Mouse (Mus musculus): ENCODE data around the gene Nup107.

- TF ChIP-seq POLR2A (IDR thresholded peaks at IDR 0.05; ENCODE audit: borderline replicate concordance, extremely low read depth, low read depth, low read length) (no peak), CTCF (IDR thresholded peaks at IDR 0.05; ENCODE audit: insufficient read depth, low read length) (no peak)
Observed at GRCm38 (mm10) chr10:117747711-117748110, 44.8 kb downstream of the Nup107 start.

Data from lung, adult 2 months (tissue).